Mouse (Mus musculus) hindbrain, postnatal 0 days (tissue): Measurements from ENCODE around the gene Ggt7. TPM values are rescaled to one million over a fixed set of nuclear protein-coding genes. Genes with fewer than 3 reads are reported as not detected.

Source experiments
- ATAC-seq: fragments of 200-750 bp; cut with Nextera tagmentation; 2 replicates; pipeline ENCODE4 v1.8.0; 2017; ENCODE audit warnings: mild to moderate bottlenecking, moderate TSS enrichment, moderate library complexity
- DNase-seq: peaks from one replicate; pipeline ENCODE4 v3.0.0-alpha.2; 2015; ENCODE audit warnings: low spot score
- H3K27ac ChIP-seq: fragments of 300-500 bp; sonication (generic); 2 replicates; pipeline ENCODE4 v1.5.1; 2014; ENCODE audit warnings: mild to moderate bottlenecking
- H3K27me3 ChIP-seq: fragments of 300-500 bp; sonication (generic); 2 replicates; pipeline ENCODE4 v1.6.1; 2014; ENCODE audit warnings: low read length, mixed read lengths; ENCODE audit not compliant: insufficient read depth
- H3K36me3 ChIP-seq: fragments of 300-500 bp; sonication (generic); 2 replicates; pipeline ENCODE4 v1.6.1; 2014; ENCODE audit warnings: low read length, mixed read lengths; ENCODE audit not compliant: insufficient read depth
- H3K4me1 ChIP-seq: fragments of 300-500 bp; sonication (generic); 2 replicates; pipeline ENCODE4 v1.6.1; 2014; ENCODE audit warnings: antibody characterized with exemption, low read length, mixed read lengths; ENCODE audit not compliant: insufficient read depth
- H3K4me2 ChIP-seq: fragments of 300-500 bp; sonication (generic); 2 replicates; pipeline ENCODE4 v1.6.1; 2014; ENCODE audit warnings: low read depth, mild to moderate bottlenecking, low read length, moderate library complexity, mixed read lengths
- H3K4me3 ChIP-seq: fragments of 300-500 bp; sonication (generic); 2 replicates; pipeline ENCODE4 v1.5.1; 2014; ENCODE audit warnings: low read length
- H3K9ac ChIP-seq: fragments of 300-500 bp; sonication (generic); replicated peaks from 2 replicates; pipeline ENCODE4 v1.6.1; 2014; ENCODE audit warnings: mild to moderate bottlenecking, low read length, moderate library complexity, mixed read lengths
- H3K9me3 ChIP-seq: fragments of 300-500 bp; sonication (generic); 2 replicates; pipeline ENCODE4 v1.6.1; 2016; ENCODE audit warnings: low read length, mixed read lengths
- CTCF ChIP-seq: IDR thresholded peaks from 2 replicates; pipeline ENCODE4 v1.5.1; 2016; ENCODE audit warnings: antibody characterized with exemption, control low read depth, low read depth
- WGBS: fragments of 180-500 bp; shearing (Covaris S2); extraction: QIAGEN DNeasy Blood & Tissue Kit; methylation state at CpG from one replicate; pipeline ENCODE4 v1.1.7; 2014; 5-methylcytosine and 5-hydroxymethylcytosine counted together
- polyA plus RNA-seq: library from polyadenylated mRNA; unstranded; fragments of >200 nt; fragmentation: Nextera tagmentation; extraction: Ambion mirVana; gene quantifications from 2 replicates; pipeline ENCODE4 v1.2.1, GENCODE M21; 2015
- total RNA-seq: library from RNA; depleted of rRNA; stranded (reverse); fragments of >200 nt; gene quantifications from 2 replicates; pipeline ENCODE4 v1.2.3, GENCODE M21; 2014

The Ggt7 gene
- total and polyA plus RNA-seq, 2 experiments from 2014 or later, result 104 to 201 TPM

DNA sequence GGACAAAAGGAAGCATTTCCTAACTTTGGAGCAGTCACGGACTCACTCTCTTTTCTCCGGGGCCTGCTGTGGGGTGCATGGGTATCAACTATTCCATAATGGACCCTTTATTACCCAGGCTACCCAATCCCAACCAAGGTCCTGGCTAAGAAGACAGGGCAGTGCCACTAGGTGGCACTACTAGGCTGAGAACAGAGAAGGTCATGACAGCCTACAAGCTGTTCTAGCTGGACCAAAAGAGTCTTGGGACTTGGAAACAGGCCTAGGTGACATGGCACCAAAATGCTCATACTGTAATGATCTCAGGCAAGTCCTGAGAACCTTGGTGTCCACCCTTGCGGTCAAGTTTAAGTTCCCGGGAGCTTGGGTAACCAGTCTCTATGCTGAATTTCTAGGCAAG lies 5.6 kb downstream of the Ggt7 start:
- Histone ChIP-seq H3K4me1 (peaks cover 9% of the 10 kb centered on the region; the same call in 1 of the 2 replicates), H3K27ac (no peak overlapping the region), H3K9me3 (no peaks in the 10 kb centered on the region), H3K4me2 (peak overlapping the region; percentile 81), H3K36me3 (no peaks in the 10 kb centered on the region), H3K4me3 (no peak overlapping the region), H3K9ac (no peak overlapping the region), H3K27me3 (no peaks in the 10 kb centered on the region)
- DNase-seq, result peak; percentile 62
- peak; percentile 75 for TF ChIP-seq CTCF
- no peak for ATAC-seq
- WGBS, result 53% methylated on average over 4 of the region's 4 CpGs

DNA sequence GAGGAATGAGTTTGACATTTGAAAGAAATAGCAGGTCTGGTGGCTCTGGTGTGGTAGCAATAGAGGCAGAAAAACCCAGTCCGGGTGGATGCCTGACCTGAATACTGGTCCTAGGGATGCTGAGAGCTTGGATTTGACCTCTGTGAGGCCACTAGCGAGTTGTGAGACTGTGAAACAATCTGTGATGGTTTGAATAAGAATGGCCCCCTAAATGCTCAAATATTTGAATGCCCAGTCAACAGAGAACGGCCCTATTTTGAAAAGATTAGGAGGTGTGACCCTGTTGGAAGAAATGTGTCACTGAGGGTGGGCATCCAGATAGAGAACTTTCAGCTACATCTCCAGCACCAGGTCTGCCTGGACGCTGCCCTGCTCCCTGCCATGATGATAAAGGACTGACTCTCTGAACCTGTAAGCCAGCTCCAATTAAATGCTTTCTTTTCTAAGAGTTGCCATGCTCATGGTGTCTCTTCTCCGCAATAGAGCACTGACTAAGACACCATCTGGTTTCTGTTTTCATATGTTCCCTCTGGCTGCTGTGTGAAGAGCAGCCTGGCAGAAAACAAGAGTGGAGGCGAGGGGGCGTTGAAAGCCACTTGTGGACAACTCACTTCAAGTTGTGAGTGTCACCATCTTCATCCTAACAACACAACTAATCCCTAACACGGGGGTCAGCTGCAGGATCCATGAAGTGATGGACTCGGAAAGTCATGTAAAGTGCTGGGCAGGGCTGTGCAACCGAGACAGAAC lies 10.1 kb downstream of the Ggt7 start:
- no peak for TF ChIP-seq CTCF
- DNase-seq (no peak), ATAC-seq (no peak)
- 73% methylated on average over 10 of the region's 10 CpGs for WGBS
- H3K27me3 ChIP-seq, result no peaks in the 10 kb centered on the region
- no peak overlapping the region; the same call in 1 of the 2 replicates for H3K9ac ChIP-seq
- peaks cover 15% of the 10 kb centered on the region for H3K36me3 ChIP-seq
- H3K4me1 ChIP-seq, result peaks cover 5% of the 10 kb centered on the region; the same call in 1 of the 2 replicates
- no peak overlapping the region for H3K4me2 ChIP-seq
- H3K27ac ChIP-seq, result no peak overlapping the region
- H3K9me3 ChIP-seq, result no peaks in the 10 kb centered on the region
- no peak overlapping the region for H3K4me3 ChIP-seq

DNA sequence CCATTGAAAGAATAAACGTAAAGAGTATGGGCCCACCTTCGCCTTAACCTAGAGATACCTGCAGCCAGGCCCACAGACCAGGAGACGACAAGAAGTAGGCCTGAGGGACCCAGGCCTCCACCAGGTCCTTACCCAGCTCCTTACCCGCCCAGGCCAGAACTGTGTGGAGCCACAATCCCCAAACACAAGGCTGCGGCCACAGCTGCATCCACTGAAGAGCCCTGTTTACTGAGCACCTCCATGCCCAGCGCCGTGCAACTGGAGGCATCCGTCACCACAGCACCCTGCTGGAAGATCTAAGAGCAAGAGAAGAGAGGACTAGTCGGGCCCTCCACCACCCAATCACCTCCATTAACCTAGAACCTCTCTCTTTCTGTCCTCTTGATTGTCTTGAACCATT lies 12.2 kb downstream of the Ggt7 start:
- no peak overlapping the region for H3K4me3 ChIP-seq
- no peak overlapping the region for H3K9ac ChIP-seq
- no peak overlapping the region for H3K4me2 ChIP-seq
- WGBS, result 95% methylated on average over 9 of the region's 9 CpGs
- DNase-seq (no peak), ATAC-seq (no peak)
- H3K27me3 ChIP-seq, result no peaks in the 10 kb centered on the region
- H3K27ac ChIP-seq, result no peak overlapping the region
- H3K36me3 ChIP-seq, result peaks cover 19% of the 10 kb centered on the region
- H3K9me3 ChIP-seq, result no peaks in the 10 kb centered on the region
- TF ChIP-seq CTCF, result no peak
- H3K4me1 ChIP-seq, result no peaks in the 10 kb centered on the region

DNA sequence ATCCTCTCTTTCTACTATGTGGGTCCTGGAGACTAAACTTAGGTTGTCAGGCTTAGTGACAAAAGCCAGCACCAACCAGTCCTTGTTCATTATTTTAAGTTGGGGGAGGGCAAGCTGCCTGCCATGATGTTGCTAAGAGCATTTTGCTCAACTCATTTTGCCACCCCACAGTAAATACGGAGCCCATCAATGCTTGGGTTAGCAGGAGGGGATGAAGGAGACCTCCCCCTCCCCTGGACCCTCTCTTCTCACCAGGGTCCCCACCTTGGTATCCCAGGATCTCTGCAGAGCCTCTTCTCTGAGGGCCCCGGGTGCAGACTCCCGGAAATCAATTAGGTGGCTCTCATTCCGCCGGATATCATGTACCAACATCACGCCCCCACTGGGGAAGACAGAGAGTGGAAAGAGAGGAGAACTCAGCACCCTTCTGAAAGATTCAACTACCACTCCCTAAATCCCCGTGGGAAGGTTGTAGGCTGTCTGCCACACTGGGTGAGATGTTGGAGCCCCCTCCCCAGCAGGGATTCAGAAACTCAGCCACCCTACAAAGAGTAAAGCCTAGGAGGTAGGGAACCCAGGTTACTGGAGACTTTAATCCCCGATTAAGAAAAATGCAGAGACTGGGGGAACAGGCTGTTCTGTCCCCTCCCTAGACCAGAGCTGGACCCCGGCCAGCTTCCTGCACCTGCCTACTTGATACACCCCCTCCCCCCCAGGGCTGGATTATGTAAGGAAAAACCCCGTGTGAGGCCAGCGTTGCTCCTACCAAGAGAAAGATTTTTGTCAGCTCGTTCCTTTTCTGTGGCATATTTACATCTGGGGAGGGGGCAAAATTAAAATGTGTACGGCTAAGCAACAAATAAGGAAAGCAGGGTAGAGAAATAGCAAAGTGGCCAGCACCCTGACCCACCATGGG lies 13.3 kb downstream of the Ggt7 start:
- Histone ChIP-seq H3K4me3 (no peak overlapping the region), H3K36me3 (peaks cover 24% of the 10 kb centered on the region), H3K9me3 (no peaks in the 10 kb centered on the region), H3K4me1 (no peaks in the 10 kb centered on the region), H3K27me3 (no peaks in the 10 kb centered on the region), H3K4me2 (no peak overlapping the region), H3K27ac (no peak overlapping the region), H3K9ac (no peak overlapping the region)
- ATAC-seq (no peak), DNase-seq (peak; percentile 28)
- WGBS, result 61% methylated on average over 13 of the region's 13 CpGs
- no peak for TF ChIP-seq CTCF

DNA sequence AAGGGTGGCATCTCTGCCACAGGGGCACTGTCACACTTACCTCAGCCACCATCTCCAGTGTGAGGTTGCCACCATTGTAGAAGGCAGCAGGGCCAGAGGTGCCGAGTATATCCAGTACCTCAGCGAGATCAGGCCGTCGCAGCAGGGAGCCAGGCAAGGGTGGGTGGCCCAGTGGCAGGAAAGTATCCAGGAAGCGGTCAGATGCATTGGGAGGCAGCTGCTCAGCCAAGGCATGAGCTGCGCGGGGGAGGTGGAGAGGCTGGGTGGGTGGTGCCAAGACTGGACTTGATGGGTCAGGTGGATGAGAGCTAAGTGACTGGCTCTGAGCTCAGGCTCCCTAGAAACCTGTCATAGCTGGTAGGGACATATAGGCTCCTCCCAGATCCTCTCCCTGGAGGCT lies 15.4 kb downstream of the Ggt7 start:
- Histone ChIP-seq H3K4me1 (no peaks in the 10 kb centered on the region), H3K9ac (no peak overlapping the region), H3K27me3 (no peaks in the 10 kb centered on the region), H3K4me3 (no peak overlapping the region), H3K36me3 (peaks cover 35% of the 10 kb centered on the region), H3K27ac (no peak overlapping the region), H3K9me3 (no peaks in the 10 kb centered on the region), H3K4me2 (no peak overlapping the region)
- no peak for ATAC-seq
- no peak for TF ChIP-seq CTCF
- WGBS, result 88% methylated on average over 7 of the region's 7 CpGs
- DNase-seq, result no peak

DNA sequence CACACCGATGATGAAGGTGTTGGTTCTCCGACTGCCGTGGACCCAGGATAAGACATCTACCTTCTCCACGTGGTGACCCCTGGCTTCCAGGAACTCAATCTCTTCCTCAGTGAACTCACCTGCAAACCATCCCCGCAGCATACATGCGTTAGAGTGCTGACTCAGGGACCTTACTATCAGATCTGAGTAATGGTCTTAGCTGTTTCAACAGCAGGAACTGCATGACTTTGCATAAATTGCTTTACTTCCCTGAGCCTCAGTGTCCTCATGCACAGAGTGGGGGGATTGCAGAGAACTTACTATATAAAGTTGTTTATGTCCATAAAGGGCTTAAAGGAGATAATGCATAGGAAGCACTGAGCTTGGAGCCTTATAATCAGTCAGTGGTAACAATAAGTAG lies 27.0 kb downstream of the Ggt7 start:
- no peak for TF ChIP-seq CTCF
- peaks cover 12% of the 10 kb centered on the region; the same call in 1 of the 2 replicates for H3K36me3 ChIP-seq
- no peak overlapping the region for H3K27ac ChIP-seq
- 90% methylated on average over 6 of the region's 6 CpGs for WGBS
- no peak overlapping the region for H3K4me2 ChIP-seq
- H3K4me3 ChIP-seq, result no peak overlapping the region
- DNase-seq (no peak), ATAC-seq (no peak)
- no peaks in the 10 kb centered on the region for H3K9me3 ChIP-seq
- H3K9ac ChIP-seq, result no peak overlapping the region
- no peaks in the 10 kb centered on the region for H3K27me3 ChIP-seq
- no peaks in the 10 kb centered on the region for H3K4me1 ChIP-seq

DNA sequence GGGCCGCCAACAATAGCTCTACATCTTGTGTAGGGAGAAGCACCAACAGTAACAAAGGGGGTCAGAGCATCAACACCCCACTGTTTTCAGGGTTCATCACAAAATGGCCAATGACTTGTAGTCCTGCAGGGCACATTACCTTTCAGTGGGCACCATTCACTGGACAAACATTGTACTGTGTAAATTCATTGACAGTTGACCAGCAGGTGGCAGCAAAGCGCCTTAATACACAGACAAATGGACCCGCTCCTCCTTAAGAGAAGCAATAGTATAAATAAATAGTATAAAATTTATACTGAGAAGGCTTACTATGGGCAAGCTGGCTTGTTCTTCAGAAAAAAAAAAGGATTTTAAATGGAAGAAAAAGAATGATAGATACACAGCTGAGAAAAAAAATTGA lies 36.0 kb downstream of the Ggt7 start:
- no peak overlapping the region for H3K9ac ChIP-seq
- no peaks in the 10 kb centered on the region for H3K27me3 ChIP-seq
- ATAC-seq (peak; percentile 47; the same call in 1 of the 2 replicates), DNase-seq (peak; percentile 88)
- TF ChIP-seq CTCF, result peak; percentile 72
- no peak overlapping the region for H3K27ac ChIP-seq
- H3K4me2 ChIP-seq, result no peak overlapping the region
- WGBS, result 39% methylated on average over 3 of the region's 3 CpGs
- H3K36me3 ChIP-seq, result no peaks in the 10 kb centered on the region
- no peaks in the 10 kb centered on the region for H3K9me3 ChIP-seq
- H3K4me1 ChIP-seq, result no peaks in the 10 kb centered on the region
- no peak overlapping the region for H3K4me3 ChIP-seq
